Mouse (Mus musculus) liver, embryonic 14.5 days (tissue): Measurements from ENCODE around the gene Zfp13. TPM values are rescaled to one million over a fixed set of nuclear protein-coding genes. Genes with fewer than 3 reads are reported as not detected.

ENCODE experiments used
- ATAC-seq: fragments of 200-750 bp; cut with Nextera tagmentation; 2 replicates; pipeline ENCODE4 v1.8.0; 2017; ENCODE audit warnings: moderate number of reproducible peaks, mild to moderate bottlenecking, moderate library complexity; ENCODE audit not compliant: insufficient read depth
- DNase-seq, 3 experiments: peaks; one replicate each; pipeline ENCODE4 v3.0.0-alpha.2; 2012 to 2013; ENCODE audit warnings: low read depth in 3 of 3, low spot score in 3 of 3
- H3K27ac ChIP-seq: fragments of 300-500 bp; sonication (generic); 2 replicates; pipeline ENCODE4 v1.5.1; 2014; ENCODE audit warnings: moderate library complexity, mild to moderate bottlenecking, control low read depth, inconsistent platforms
- H3K27me3 ChIP-seq: fragments of 300-500 bp; sonication (generic); 2 replicates; pipeline ENCODE4 v1.6.1; 2014; ENCODE audit warnings: mild to moderate bottlenecking, low read length, moderate library complexity; ENCODE audit not compliant: control insufficient read depth, insufficient read depth
- H3K36me3 ChIP-seq: fragments of 300-500 bp; sonication (generic); replicated peaks from 2 replicates; pipeline ENCODE4 v1.6.1; 2014; ENCODE audit warnings: low read depth; ENCODE audit not compliant: control insufficient read depth, insufficient read depth
- H3K4me1 ChIP-seq, 2 experiments: fragments of 200-500 bp in 1 of 2; fragments of 300-500 bp in 1 of 2; sonication (generic) in 1 of 2; replicated peaks; 2 replicates each; pipeline ENCODE4 v1.6.1; 2012 to 2014; ENCODE audit warnings: antibody characterized with exemption in 1 of 2, inconsistent platforms in 1 of 2, low read length in 1 of 2; ENCODE audit not compliant: control insufficient read depth in 2 of 2, insufficient read depth in 2 of 2
- H3K4me2 ChIP-seq: fragments of 300-500 bp; sonication (generic); 2 replicates; pipeline ENCODE4 v1.6.1; 2014; ENCODE audit warnings: low read depth, mild to moderate bottlenecking, control low read depth, moderate library complexity
- H3K4me3 ChIP-seq, 2 experiments: fragments of 200-500 bp in 1 of 2; fragments of 300-500 bp in 1 of 2; sonication (generic) in 1 of 2; 2 replicates each; pipeline ENCODE4 v1.5.1; 2012 to 2014; ENCODE audit warnings: low read depth in 2 of 2, low read length in 2 of 2, mild to moderate bottlenecking in 2 of 2, control low read depth in 1 of 2, inconsistent platforms in 1 of 2, moderate library complexity in 1 of 2; ENCODE audit not compliant: insufficient read depth in 1 of 2
- H3K9ac ChIP-seq: fragments of 300-500 bp; sonication (generic); replicated peaks from 2 replicates; pipeline ENCODE4 v1.6.1; 2014; ENCODE audit warnings: mild to moderate bottlenecking, control low read depth, moderate library complexity
- H3K9me3 ChIP-seq: fragments of 300-500 bp; sonication (generic); 2 replicates; pipeline ENCODE4 v1.6.1; 2016; ENCODE audit warnings: low read length, mixed read lengths; ENCODE audit not compliant: control insufficient read depth
- CTCF ChIP-seq: IDR thresholded peaks from 2 replicates; pipeline ENCODE4 v1.5.1; 2016; ENCODE audit warnings: antibody characterized with exemption, low read depth, control low read depth
- EP300 ChIP-seq: IDR thresholded peaks from 2 replicates; pipeline ENCODE4 v1.6.1; 2016; ENCODE audit warnings: antibody characterized with exemption, low read depth
- WGBS: fragments of 180-500 bp; shearing (Covaris S2); extraction: QIAGEN DNeasy Blood & Tissue Kit; methylation state at CpG from one replicate; pipeline ENCODE4 v1.1.7; 2014; ENCODE audit not compliant: insufficient replicate concordance; 5-methylcytosine and 5-hydroxymethylcytosine counted together
- polyA plus RNA-seq, 2 experiments: library from polyadenylated mRNA; depleted of rRNA in 1 of 2; stranded (reverse) in 1 of 2; unstranded in 1 of 2; fragments of >200 nt; fragmentation: Nextera tagmentation in 1 of 2; extraction: Ambion mirVana in 1 of 2; gene quantifications; 2 replicates each; pipeline versions ENCODE4 v1.2.1 to v1.2.3; 2012 to 2014

Gene Zfp13
- polyA plus RNA-seq, 2 experiments = 1.3 to 1.9 TPM

GRCm38 (mm10) chr17:23592926-23593300, 6.4 kb downstream of the Zfp13 start:
- Histone ChIP-seq H3K4me3 (peak overlapping the region; percentile 68 to 83), H3K36me3 (no peaks in the 10 kb centered on the region), H3K4me2 (peak overlapping the region; percentile 94), H3K27ac (no peak overlapping the region), H3K9ac (peak overlapping the region; percentile 68), H3K27me3 (no peaks in the 10 kb centered on the region), H3K4me1 (peaks cover 3 to 11% of the 10 kb centered on the region in 2 experiments; a peak in 2 of 4 replicates), H3K9me3 (no peaks in the 10 kb centered on the region)
- DNase-seq = no peak
- ATAC-seq = peak; percentile 59
- WGBS = 9% methylated on average over 13 of the region's 13 CpGs
- TF ChIP-seq CTCF (no peak), EP300 (no peak)

DNA sequence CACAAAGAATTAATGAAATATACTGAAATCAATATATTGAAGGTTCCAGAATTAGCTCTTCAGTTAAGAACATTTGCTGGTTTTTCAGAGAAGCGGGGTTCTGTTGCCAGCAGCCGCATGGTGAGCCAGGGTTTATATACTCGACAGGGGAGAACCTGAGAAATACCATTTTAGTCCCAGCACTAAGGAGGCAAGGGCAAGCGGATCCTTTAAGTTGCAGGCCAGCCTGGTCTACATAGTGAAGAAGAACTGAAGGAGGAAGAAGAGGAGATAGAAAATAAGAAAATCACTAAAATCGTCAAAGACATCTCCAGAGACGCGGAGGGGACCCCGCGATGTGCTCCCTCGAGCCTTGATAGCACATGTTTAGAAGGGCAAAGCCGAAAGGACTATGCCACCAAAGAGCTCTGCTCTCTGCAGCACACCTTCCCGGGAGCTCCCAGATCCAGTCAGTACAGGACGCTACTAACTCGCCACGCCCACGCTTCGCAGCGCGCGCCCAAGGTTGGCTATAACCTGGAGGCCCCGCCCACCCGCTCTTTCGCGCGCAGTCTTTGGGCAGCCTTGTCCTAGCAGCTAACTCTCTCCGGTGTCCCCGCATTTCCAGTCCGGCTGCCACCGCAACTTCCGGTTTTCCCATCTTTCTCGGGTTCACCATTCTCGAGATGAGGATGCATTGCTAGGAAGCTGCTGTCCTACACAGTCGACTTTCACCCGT, 6.9 kb downstream of the Zfp13 start:
- TF ChIP-seq EP300 (0 out of 2 replicates have a peak, but pooled peaks have one; percentile 21), CTCF (no peak)
- peak overlapping the region; percentile 94 for H3K4me2 ChIP-seq
- H3K4me1 ChIP-seq = peaks cover 3 to 9% of the 10 kb centered on the region in 2 experiments; a peak in 2 of 4 replicates
- peak overlapping the region; percentile 68 for H3K9ac ChIP-seq
- ATAC-seq (peak; percentile 100), DNase-seq (peak; percentile 88 to 92 (median 91))
- peak overlapping the region; percentile 68 to 83 for H3K4me3 ChIP-seq
- no peaks in the 10 kb centered on the region for H3K27me3 ChIP-seq
- WGBS = 7% methylated on average over 34 of the region's 34 CpGs
- no peaks in the 10 kb centered on the region for H3K36me3 ChIP-seq
- no peak overlapping the region for H3K27ac ChIP-seq
- no peaks in the 10 kb centered on the region for H3K9me3 ChIP-seq

- Histone ChIP-seq H3K9me3 (no peaks in the 10 kb centered on the region), H3K9ac (no peak overlapping the region), H3K4me2 (no peak overlapping the region), H3K4me3 (no peak overlapping the region), H3K36me3 (no peaks in the 10 kb centered on the region), H3K27me3 (peaks cover 5% of the 10 kb centered on the region), H3K4me1 (peaks cover 0 to 7% of the 10 kb centered on the region in 2 experiments; a peak in 2 of 4 replicates), H3K27ac (no peak overlapping the region)
- 42% methylated on average over 2 of the region's 2 CpGs for WGBS
- TF ChIP-seq CTCF (no peak), EP300 (no peak)
- DNase-seq (no peak), ATAC-seq (no peak)
These were observed 12.0 kb downstream of the Zfp13 start for GRCm38 (mm10) chr17:23587253-23587652.

GRCm38 (mm10) chr17:23585721-23586491, 13.4 kb downstream of the Zfp13 start:
- H3K36me3 ChIP-seq = no peaks in the 10 kb centered on the region
- no peaks in the 10 kb centered on the region for H3K9me3 ChIP-seq
- peak overlapping the region; percentile 36 for H3K9ac ChIP-seq
- H3K27ac ChIP-seq = no peak overlapping the region
- H3K4me3 ChIP-seq = peak overlapping the region; percentile 49 to 71
- H3K27me3 ChIP-seq = peaks cover 5% of the 10 kb centered on the region
- H3K4me1 ChIP-seq = peaks cover 0 to 5% of the 10 kb centered on the region in 2 experiments; a peak in 1 of 4 replicates
- peak overlapping the region; percentile 52 for H3K4me2 ChIP-seq
- DNase-seq (no peak), ATAC-seq (no peak)
- under 1% methylated on average over 22 of the region's 22 CpGs for WGBS
- no peak for TF ChIP-seq EP300
- TF ChIP-seq CTCF = no peak

- DNase-seq (no peak), ATAC-seq (no peak)
- no peaks in the 10 kb centered on the region for H3K36me3 ChIP-seq
- H3K9me3 ChIP-seq = no peaks in the 10 kb centered on the region
- no peak overlapping the region for H3K9ac ChIP-seq
- H3K4me3 ChIP-seq = no peak overlapping the region
- no peak overlapping the region for H3K4me2 ChIP-seq
- WGBS = 63% methylated on average over 8 of the region's 8 CpGs
- TF ChIP-seq CTCF (no peak), EP300 (no peak)
- H3K27me3 ChIP-seq = peaks cover 5% of the 10 kb centered on the region
- peaks cover 0 to 5% of the 10 kb centered on the region in 2 experiments; a peak in 1 of 4 replicates for H3K4me1 ChIP-seq
- H3K27ac ChIP-seq = no peak overlapping the region
These were observed 14.5 kb downstream of the Zfp13 start for GRCm38 (mm10) chr17:23584786-23585185.
